In genomic region chr17:44026786-44027185, GRCm38 (mm10) we compare ENCODE assay signal across 15 mouse cellular contexts. TPM values are rescaled to one million over a fixed set of nuclear protein-coding genes. Genes with fewer than 3 reads are reported as not detected.
DNase-seq lines count a peak whose midpoint lies in the region; ATAC-seq and TF ChIP-seq lines count a peak whose summit lies in the region.
"Had no signal": no experiment of that assay in that cellular context is flagged by ENCODE, and none has a peak within 500 bp of the region (broad histone marks: within the 10 kb centered on the region; RNA-seq: fewer than 3 reads in every experiment).

No protein-coding gene starts in this region.

- no peaks in the 10 kb centered on the region for H3K9me3 ChIP-seq in neural tube, embryonic 13.5 days
- no peaks in the 10 kb centered on the region for H3K9me3 ChIP-seq in hindbrain, embryonic 14.5 days (ENCODE audit: control insufficient read depth, low read length)
- H3K9me3 ChIP-seq: megakaryocyte, embryonic 14.5 days had no signal

- peaks cover 20% of the 10 kb centered on the region for H3K36me3 ChIP-seq in heart, adult 2 months (ENCODE audit: control insufficient read depth, insufficient read depth, low read length)
- no peaks in the 10 kb centered on the region for H3K36me3 ChIP-seq in neural tube, embryonic 13.5 days
- H3K36me3 ChIP-seq in hindbrain, embryonic 14.5 days (replicated peaks; ENCODE audit: control insufficient read depth, insufficient read depth), result no peaks in the 10 kb centered on the region

- peak; percentile 49; the same call in 1 of the 2 replicates for ATAC-seq in neural tube, embryonic 13.5 days (ENCODE audit: low read depth)
- ATAC-seq in hindbrain, embryonic 14.5 days (ENCODE audit: low FRiP score), result peak; percentile 35
- ATAC-seq: CD4-positive, CD25-positive, alpha-beta regulatory T cell, adult 4 months; intestine, postnatal 0 days had no signal

- H3K27ac ChIP-seq in heart, adult 2 months, result peak overlapping the region; percentile 76
- peak overlapping the region; percentile 80; the same call in 1 of the 2 replicates for H3K27ac ChIP-seq in neural tube, embryonic 13.5 days (replicated peaks)
- H3K27ac ChIP-seq in hindbrain, embryonic 14.5 days, result peak overlapping the region; percentile 82

- no peak overlapping the region for H3K4me2 ChIP-seq in neural tube, embryonic 13.5 days
- peak overlapping the region; percentile 10; the same call in 1 of the 2 replicates for H3K4me2 ChIP-seq in hindbrain, embryonic 14.5 days (replicated peaks)

- TF ChIP-seq POLR2A in heart, adult 2 months (IDR thresholded peaks at IDR 0.05; ENCODE audit: insufficient read depth, low read depth, low read length), result no peak

- no peak for TF ChIP-seq EP300 in heart, adult 2 months (IDR thresholded peaks at IDR 0.05; ENCODE audit: insufficient read depth, low read depth, low read length)

- TF ChIP-seq CTCF in heart, adult 2 months (IDR thresholded peaks at IDR 0.05), result no peak

- no peaks in the 10 kb centered on the region for H3K27me3 ChIP-seq in heart, adult 2 months (ENCODE audit: control insufficient read depth, insufficient read depth, low read length)
- no peaks in the 10 kb centered on the region for H3K27me3 ChIP-seq in neural tube, embryonic 13.5 days
- H3K27me3 ChIP-seq in hindbrain, embryonic 14.5 days (ENCODE audit: control insufficient read depth, insufficient read depth, low read length), result no peaks in the 10 kb centered on the region
- H3K27me3 ChIP-seq: megakaryocyte, embryonic 14.5 days; Patski had no signal

- H3K79me2 ChIP-seq in heart, adult 2 months (replicated peaks; ENCODE audit: control insufficient read depth, insufficient read depth, low read length), result no peaks in the 10 kb centered on the region

- H3K4me1 ChIP-seq in heart, adult 2 months (ENCODE audit: control insufficient read depth, insufficient read depth, low read length), result peaks cover 20% of the 10 kb centered on the region
- peaks cover 35% of the 10 kb centered on the region for H3K4me1 ChIP-seq in neural tube, embryonic 13.5 days (replicated peaks)
- H3K4me1 ChIP-seq in hindbrain, embryonic 14.5 days (replicated peaks; ENCODE audit: control insufficient read depth, insufficient read depth, low read length), result peaks cover 13% of the 10 kb centered on the region
- H3K4me1 ChIP-seq: megakaryocyte, embryonic 14.5 days had no signal

- DNase-seq in heart, adult 2 months, result no peak
- DNase-seq in heart, postnatal 36 days, result no peak
- DNase-seq in neural tube, embryonic 10.5 days (ENCODE audit: extremely low spot score, low spot score), result no peak
- DNase-seq in hindbrain, embryonic 14.5 days (ENCODE audit: low spot score), result no peak
- DNase-seq in retina, embryonic 14.5 days (ENCODE audit: low spot score), result no peak
- DNase-seq in ovary, postnatal 14 days (ENCODE audit: low spot score), result no peak
- no peak for DNase-seq in retina, postnatal 1 day
- DNase-seq: adrenal gland, adult 2 months; gastrocnemius, postnatal 36 days; lung, adult 18-20 months had no signal

- H3K4me3 ChIP-seq in heart, adult 2 months, result no peak overlapping the region
- H3K4me3 ChIP-seq in neural tube, embryonic 13.5 days, result no peak overlapping the region
- no peak overlapping the region for H3K4me3 ChIP-seq in hindbrain, embryonic 14.5 days (replicated peaks; ENCODE audit: low read length)
- H3K4me3 ChIP-seq: megakaryocyte, embryonic 14.5 days had no signal

- intact Hi-C loops in heart, adult 2 months (cut with DNase I), result no loop called here
- intact Hi-C loops in heart, postnatal 36 days (cut with DNase I), result loop anchor here (2.0 kb wide), 1 partner anchor 72 kb away; no protein-coding TSS in a partner anchor

- H3K9ac ChIP-seq in heart, adult 2 months (ENCODE audit: low read depth, low read length), result no peak overlapping the region
- no peak overlapping the region for H3K9ac ChIP-seq in neural tube, embryonic 13.5 days
- 0 out of 2 replicates have a peak overlapping the region, but pooled peaks have one; percentile 25 for H3K9ac ChIP-seq in hindbrain, embryonic 14.5 days

RNA-seq across cellular contexts. Expression of gene Enpp5, which starts 51.8 kb away (rescaled TPM):
- total RNA-seq in heart, adult 2 months (2021), result 10 to 100 TPM; 13.3 to 14.2 TPM
- 14.2 and 24.6 TPM in 2 replicates for polyA plus RNA-seq in heart, adult 2 months (2012; rRNA removed)
- 10 to 100 TPM; 11.9 to 13.4 TPM for total RNA-seq in heart, postnatal 36 days (2021)
- polyA plus RNA-seq in neural tube, embryonic 13.5 days (2015; fragmentation: Nextera tagmentation; extraction: Ambion mirVana), result 71.3 and 73.7 TPM in 2 replicates
- 88.6 and 102 TPM in 2 replicates for polyA plus RNA-seq in hindbrain, embryonic 14.5 days (2014; fragmentation: Nextera tagmentation; extraction: Ambion mirVana)
